Mouse (Mus musculus) olfactory bulb, adult 2 months (tissue): ENCODE results near the gene Uggt2.

Experiments used
- CTCF ChIP-seq: fragments of 200-500 bp; IDR thresholded peaks from 2 replicates; pipeline ENCODE4 v1.5.1; 2012; ENCODE audit warnings: low read depth, mild to moderate bottlenecking, low read length, moderate library complexity; ENCODE audit not compliant: insufficient read depth
- POLR2A ChIP-seq: fragments of 200-500 bp; IDR thresholded peaks from 2 replicates; pipeline ENCODE4 v1.6.1; 2012; ENCODE audit warnings: mild to moderate bottlenecking, low read depth, low read length, moderate library complexity; ENCODE audit not compliant: insufficient read depth

DNA sequence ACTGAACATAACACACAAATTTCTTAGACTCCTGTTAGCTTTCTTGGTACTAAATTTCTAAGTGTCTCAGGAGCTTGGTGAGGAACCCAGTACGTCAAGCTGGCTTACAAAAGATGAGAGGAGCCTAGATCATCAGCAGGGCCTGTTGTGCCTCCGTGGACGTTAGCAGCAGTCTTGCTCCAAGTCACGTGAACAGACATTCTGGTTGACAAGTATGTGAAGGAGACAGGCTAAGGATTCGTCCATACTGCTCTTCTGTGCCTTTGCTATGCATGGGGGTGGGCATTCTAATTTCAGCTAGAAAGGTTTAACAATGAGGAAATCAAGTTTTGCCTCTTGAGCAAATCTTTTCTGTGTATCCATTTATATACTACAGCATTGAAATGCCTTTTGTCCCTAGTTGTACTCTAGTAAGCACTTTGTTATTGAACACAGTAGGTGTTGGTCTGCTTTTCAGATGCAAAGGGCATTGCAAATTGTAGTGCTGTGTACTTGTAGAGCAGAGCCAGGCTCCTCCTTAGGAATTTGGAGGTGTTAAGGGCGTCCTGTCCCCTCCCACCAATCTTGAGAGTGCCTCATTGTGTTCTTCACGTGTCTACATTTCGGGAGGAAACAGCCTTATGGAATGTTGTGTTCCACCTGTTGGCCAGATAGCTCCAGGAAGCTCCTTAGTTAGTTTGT lies 122.0 kb downstream of the Uggt2 start:
- TF ChIP-seq CTCF, result no peak
- no peak for TF ChIP-seq POLR2A
